ENCODE assay signal across 25 mouse cellular contexts in the genomic region with DNA sequence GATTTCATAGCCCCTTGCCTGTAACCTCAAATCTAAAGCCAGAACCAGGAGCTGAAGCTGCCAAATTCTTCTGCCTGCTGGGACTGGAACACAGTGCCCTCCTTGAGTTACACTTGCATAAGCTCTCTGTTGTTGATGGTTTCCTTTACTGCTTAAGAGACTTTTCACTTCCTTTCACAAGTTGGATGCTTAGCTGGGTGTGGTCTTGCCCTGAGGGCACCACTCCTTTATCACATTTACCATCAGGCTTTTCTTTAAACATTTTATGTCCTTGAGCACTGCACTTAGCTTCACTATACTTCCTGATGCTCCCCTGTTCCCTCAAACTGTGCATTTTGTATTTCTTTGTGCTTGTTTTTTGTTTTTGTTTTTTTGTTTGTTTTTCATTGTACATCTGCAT.
DNase-seq lines count a peak whose midpoint lies in the region; ATAC-seq lines count a peak whose summit lies in the region.
"Had no signal": no experiment of that assay in that cellular context is flagged by ENCODE, and none has a peak within 500 bp of the region (broad histone marks: within the 10 kb centered on the region; RNA-seq: fewer than 3 reads in every experiment).

No protein-coding gene starts in this region.

- no peak overlapping the region for H3K4me3 ChIP-seq in embryonic facial prominence, embryonic 10.5 days
- H3K4me3 ChIP-seq: embryonic facial prominence, embryonic 12.5 days; erythroblast, embryonic 14.5 days; forebrain, embryonic 13.5 days; forebrain, embryonic 15.5 days had no signal

- DNase-seq in ES-CJ7 (ENCODE audit: low read depth, low spot score) (peak; percentile 60), ZHBTc4 (ENCODE audit: low read depth, low spot score) (peak; percentile 81)
- peak; percentile 28 for DNase-seq in fat pad, adult 2 months (ENCODE audit: extremely low read depth, low read depth, low spot score)
- DNase-seq in embryonic facial prominence, embryonic 10.5 days (ENCODE audit: low spot score), result no peak
- DNase-seq in gastrocnemius, adult 18-20 months (ENCODE audit: low spot score), result no peak
- DNase-seq in ovary, postnatal 14 days (ENCODE audit: low spot score), result no peak
- DNase-seq: adrenal gland, adult 8-10 months; adrenal gland, postnatal 14 days; B cell, adult 2 months; cerebellum, adult 11 months; cerebellum, adult 18-20 months; cerebellum, adult 8-10 months; cerebellum, adult 9-11 months; cerebellum, postnatal 14 days; cerebellum, postnatal 36 days; embryo, embryonic 11 days; forebrain, postnatal 0 days had no signal

- no peaks in the 10 kb centered on the region for H3K36me3 ChIP-seq in embryonic facial prominence, embryonic 10.5 days (replicated peaks)
- H3K36me3 ChIP-seq: embryonic facial prominence, embryonic 12.5 days; forebrain, embryonic 15.5 days had no signal

- ATAC-seq in monocyte, adult 5-6 weeks (replicated peaks; ENCODE audit: insufficient number of reproducible peaks, low FRiP score, low TSS enrichment, poor library complexity, severe bottlenecking), result peak; percentile 76
- no peak for ATAC-seq in erythroblast, adult 5-6 weeks (replicated peaks; ENCODE audit: low FRiP score, poor library complexity, severe bottlenecking)
- ATAC-seq: CD4-positive, CD25-positive, alpha-beta regulatory T cell, adult 4 months; forebrain, embryonic 13.5 days; forebrain, embryonic 15.5 days; forebrain, postnatal 0 days had no signal

- no peaks in the 10 kb centered on the region for H3K9me3 ChIP-seq in embryonic facial prominence, embryonic 10.5 days
- H3K9me3 ChIP-seq: embryonic facial prominence, embryonic 12.5 days; forebrain, embryonic 13.5 days; forebrain, embryonic 15.5 days had no signal

- no peaks in the 10 kb centered on the region for H3K4me1 ChIP-seq in embryonic facial prominence, embryonic 10.5 days
- H3K4me1 ChIP-seq: embryonic facial prominence, embryonic 12.5 days; forebrain, embryonic 13.5 days; forebrain, embryonic 15.5 days had no signal

- H3K27ac ChIP-seq in embryonic facial prominence, embryonic 10.5 days (replicated peaks), result no peak overlapping the region
- H3K27ac ChIP-seq: embryonic facial prominence, embryonic 12.5 days; forebrain, embryonic 13.5 days; forebrain, embryonic 15.5 days had no signal

- H3K27me3 ChIP-seq in embryonic facial prominence, embryonic 10.5 days (replicated peaks; ENCODE audit: low read depth, poor library complexity, severe bottlenecking), result no peaks in the 10 kb centered on the region
- H3K27me3 ChIP-seq: CH12.LX; embryonic facial prominence, embryonic 12.5 days; forebrain, embryonic 13.5 days; forebrain, embryonic 15.5 days had no signal

Comparison
In these comparisons a context has a peak if more than half of its experiments do, and no peak if none do; other contexts are left out.
1. DNase-seq: peak in ES-CJ7 (single experiment), ZHBTc4 (single experiment) and fat pad, adult 2 months (single experiment); none in embryonic facial prominence, embryonic 10.5 days (single experiment), gastrocnemius, adult 18-20 months (single experiment) and ovary, postnatal 14 days (single experiment).